Mouse (Mus musculus): ENCODE measurements around the gene Olfr323.

The Olfr323 gene

DNA sequence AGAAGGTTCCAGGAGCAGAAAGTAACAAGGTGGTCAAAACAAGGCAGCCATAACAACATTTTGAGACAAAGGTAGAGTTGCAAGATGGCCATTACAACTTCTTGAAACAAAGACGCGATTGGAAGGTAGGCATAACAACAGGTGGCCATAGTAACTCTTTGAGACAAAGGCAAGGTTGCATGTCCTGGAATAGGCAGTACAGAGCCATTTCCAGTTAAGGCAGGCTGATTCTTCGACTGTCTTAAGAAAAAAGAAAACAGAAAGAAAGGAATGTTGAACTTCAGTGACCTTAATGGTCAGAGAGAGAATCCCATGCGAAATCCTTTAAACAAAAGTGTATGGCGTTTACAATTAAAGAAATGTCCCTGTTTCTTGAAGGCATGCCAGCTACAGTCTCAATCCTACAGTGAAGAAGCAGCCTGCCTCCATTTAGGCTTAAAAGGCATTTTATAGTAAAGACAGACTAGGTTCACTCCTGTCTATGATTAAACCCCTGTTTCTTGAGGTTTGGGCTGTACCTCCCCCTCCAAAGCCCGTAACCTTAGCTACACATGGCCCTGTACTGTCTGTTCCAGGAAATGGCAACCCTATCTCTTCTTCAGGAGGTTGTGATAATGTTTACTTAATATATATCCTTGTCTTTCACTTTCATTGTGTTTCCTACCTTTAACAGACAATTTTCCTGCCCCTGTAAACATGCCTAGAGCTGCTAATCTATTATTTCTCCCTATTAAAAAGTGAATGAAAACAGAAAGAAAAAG, 27.3 kb downstream of the Olfr323 start:
- DNase-seq: no peak

DNA sequence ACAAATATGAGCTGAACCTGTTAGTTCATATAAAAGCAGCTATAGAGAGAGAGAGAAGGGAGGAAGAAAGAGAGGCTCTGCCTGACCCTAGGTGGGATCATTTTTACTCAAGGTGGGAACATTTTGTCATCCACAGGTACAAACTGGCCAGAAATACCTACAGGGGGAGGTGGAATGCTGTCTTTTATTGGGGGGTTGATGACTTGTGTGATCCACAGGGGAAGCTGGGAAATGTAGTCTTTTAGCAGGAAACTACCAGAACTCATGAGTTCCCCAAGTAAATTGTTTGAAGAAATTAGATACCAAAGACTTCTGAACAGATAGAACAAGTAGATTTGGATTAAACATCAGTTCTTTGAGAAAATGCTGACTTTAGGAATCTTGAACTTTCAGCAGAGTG, 28.2 kb downstream of the Olfr323 start:
- DNase-seq: no peak

DNA sequence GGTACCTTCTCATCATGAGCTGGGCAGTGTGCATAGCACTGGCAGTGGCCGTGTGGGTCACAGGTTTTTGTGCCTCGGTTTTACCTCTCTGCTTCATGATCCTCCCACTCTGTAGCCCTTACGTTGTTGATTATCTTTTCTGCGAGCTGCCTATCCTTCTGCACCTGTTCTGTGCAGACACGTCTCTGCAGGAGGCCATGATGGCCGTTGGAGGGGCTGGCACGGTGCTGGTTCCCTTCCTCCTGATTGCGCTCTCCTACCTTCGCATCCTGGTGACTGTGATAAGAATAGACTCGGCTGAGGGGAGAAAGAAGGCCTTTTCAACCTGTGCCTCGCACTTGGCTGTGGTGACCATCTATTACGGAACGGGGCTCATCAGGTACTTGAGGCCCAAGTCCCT, 32.5 kb downstream of the Olfr323 start:
- no peak for DNase-seq

DNA sequence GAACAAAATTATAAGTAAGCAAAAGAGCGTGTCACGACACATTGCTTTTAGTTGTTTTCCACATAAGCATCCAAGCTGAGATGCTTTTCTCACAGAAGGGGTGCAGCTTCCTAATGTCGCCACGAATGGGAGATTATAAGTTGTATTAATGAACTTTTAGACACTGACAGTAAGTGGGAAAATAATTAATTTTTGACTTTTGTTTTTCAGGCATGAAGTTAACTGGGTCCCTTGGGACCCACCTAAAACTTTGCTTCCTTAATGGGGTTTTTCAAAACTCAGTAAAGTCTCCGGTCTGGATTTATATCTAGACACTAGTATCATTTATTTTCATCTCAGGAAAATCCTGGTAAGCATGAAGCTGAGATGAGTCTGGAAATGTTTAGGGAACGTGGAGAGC, 35.5 kb downstream of the Olfr323 start, which contains the start of gene Olfr324:
Olfr324 (plus strand) TSS at position 301 of the 400 bp plus-strand sequence.
- DNase-seq: no peak

DNA sequence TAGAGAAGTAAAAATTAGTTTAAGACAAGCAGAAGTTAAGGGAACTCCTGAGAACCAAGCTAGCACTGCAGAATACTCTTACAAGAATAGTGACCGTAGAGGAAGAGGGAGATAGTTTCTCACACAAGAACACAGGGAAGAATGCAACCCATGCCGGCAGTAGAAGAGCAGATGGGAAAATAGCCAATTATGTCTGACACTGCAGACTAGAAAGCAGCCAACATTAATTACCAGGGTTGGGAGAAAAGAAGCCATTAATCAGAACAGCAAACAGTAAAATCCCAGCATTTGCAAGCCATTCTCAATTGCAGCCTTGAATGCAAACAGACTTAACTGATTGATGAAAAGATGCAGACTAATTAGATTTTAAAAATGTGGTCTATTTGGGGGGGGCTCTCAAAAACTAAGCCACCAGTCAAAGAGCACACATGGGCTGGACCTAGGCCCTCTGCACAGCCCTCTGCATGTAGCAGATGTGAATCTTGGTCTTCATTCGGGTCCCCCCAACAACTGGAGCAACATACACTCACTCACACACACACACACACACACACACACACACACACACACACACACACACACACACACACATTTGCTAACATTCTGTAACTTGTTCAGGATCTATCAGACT, 41.6 kb downstream of the Olfr323 start:
- DNase-seq: no peak

DNA sequence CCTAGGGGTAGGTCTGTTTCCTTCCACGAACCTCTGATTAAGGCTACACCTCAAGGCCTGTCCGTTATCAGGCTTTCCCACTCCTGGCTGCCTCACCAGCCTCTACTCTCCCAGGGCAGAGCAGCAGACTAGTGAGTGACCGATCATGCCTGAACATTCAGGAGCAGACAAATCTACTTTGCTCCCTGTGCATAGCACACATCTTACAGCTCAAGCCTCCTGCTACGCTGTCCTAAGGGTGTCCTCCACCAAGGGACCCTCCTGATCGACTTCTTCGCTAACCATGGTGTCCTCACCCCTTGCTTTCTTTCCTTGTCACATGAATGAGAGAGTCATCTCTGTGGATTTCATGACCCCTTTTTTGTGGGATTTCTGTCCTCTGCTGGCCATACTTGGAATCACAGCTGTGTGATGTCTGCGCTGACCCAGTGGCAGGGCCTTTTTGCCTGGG, 42.4 kb downstream of the Olfr323 start:
- DNase-seq: peak in 1 of 2 experiments; percentile 3

DNA sequence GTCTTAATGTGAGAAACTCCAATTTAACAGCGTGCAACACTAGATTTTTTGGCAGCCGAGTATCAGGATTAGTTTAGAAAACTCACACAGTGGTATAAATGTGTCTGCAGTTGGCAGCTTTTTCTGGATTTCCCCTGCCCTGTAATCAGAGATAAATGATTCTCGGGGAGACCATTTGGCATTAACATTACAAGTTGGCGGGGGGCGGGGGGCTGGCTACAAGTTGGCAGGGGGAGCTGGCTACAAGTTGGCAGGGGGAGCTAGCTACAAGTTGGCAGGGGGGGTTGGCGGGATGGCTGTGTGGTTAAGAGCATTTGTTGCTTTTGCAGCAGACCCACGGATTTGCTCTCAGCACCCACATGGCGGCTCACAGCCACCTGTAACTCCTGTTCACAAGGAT, 51.7 kb downstream of the Olfr323 start:
- no peak for DNase-seq

DNA sequence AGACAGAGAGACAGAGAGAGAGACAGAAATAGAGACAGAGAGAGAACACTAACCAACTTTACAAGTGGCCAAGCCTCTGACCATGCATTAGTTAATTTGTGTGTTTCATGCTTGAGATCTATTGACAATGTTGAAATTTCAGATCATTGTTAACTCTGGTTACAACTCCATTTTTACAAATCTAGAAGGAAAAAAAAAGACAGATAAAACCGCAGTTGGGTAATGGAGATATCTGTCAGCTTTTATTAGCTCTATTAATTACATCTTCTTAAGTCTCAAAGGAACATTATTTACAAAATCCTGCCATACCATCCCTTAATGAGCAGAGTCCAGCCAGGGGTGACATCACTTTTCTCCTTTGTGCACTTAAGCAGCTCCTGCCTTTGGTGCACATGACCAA, 52.9 kb downstream of the Olfr323 start, which contains the start of gene Olfr325:
Olfr325 (plus strand) TSS at position 301 of the 400 bp plus-strand sequence.
- DNase-seq: no peak
